Mouse (Mus musculus) heart, postnatal 0 days (tissue): ENCODE data around the gene Ncbp2.

Experiments used
- CTCF ChIP-seq: IDR thresholded peaks from 2 replicates; pipeline ENCODE4 v1.5.1; 2016; ENCODE audit warnings: antibody characterized with exemption, control low read depth, low read depth
- EP300 ChIP-seq: IDR thresholded peaks from 2 replicates; pipeline ENCODE4 v1.6.1; 2016; ENCODE audit warnings: antibody characterized with exemption, low read depth

GRCm38 (mm10) chr16:31932255-31932654, 16.1 kb upstream of the Ncbp2 start:
- TF ChIP-seq CTCF (no peak), EP300 (no peak)
